Mouse (Mus musculus): ENCODE measurements around the gene Col12a1. TPM values are rescaled to one million over a fixed set of nuclear protein-coding genes. Genes with fewer than 3 reads are reported as not detected.

Gene Col12a1
- 1.1 and 1.2 TPM in 2 replicates for polyA plus RNA-seq (2015; fragmentation: Nextera tagmentation; extraction: Ambion mirVana)

DNA sequence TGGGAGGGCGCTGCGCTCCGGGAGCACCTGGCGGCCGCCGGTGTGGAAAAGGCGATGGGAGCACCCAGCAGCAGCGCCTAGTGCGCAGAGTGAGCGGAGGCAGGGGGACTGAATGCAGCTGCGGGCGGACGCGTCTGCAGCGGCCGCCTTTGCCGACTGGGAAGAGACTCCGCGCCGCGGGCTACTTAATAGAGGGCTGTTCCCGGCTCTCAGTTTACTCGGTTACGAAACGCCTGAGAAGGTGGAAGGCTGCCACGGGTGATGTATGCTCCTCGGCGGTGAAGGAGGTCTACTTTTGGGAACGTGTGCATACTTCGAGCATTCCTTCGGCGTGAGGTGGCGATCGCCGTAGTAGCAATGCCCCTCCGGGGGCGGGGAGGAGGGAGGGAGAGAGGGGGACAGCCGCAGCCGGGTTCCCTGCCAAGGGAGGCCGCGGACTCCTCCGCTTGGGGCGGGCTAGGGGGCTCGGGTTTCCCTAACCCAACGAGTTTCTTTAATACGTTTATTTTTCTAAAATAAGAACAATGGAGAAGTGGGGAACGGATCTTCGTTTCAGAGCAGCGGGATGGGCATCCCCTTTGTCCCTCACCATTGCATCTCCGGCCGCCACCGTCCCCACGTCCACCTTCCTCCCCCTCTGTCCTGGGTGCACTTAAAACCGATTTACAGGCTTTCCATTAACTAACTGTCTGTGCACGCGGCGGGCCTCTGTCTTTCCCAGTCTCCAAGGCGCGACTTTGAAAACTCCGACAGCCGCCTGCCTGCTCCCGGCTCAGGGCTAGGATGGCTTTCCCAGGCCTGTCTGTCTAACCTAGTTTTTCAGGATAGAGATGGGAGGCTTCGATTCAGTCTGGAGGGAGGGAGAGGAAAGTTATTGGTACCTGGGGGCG, at the start of gene Col12a1:
TSS of gene Col12a1 (minus strand) at position 351 of the 890 bp plus-strand sequence.
- Histone ChIP-seq H3K9ac (no peak within 1 kb of the TSS), H3K4me2 (peak within 1 kb of the TSS; percentile 57), H3K36me3 (no peaks in the 10 kb centered on the region), H3K9me3 (replicated peaks) (no peaks in the 10 kb centered on the region), H3K27me3 (peaks cover 57% of the 10 kb centered on the region), H3K4me1 (replicated peaks) (no peaks in the 10 kb centered on the region; the same call in 1 of the 2 replicates), H3K27ac (no peak within 1 kb of the TSS), H3K4me3 (replicated peaks) (peak within 1 kb of the TSS; percentile 40)
- ATAC-seq (ENCODE audit: low read depth) = no peak
- WGBS (ENCODE audit: insufficient replicate concordance) = 1% methylated on average over 64 of the region's 64 CpGs
- no peak for DNase-seq

DNA sequence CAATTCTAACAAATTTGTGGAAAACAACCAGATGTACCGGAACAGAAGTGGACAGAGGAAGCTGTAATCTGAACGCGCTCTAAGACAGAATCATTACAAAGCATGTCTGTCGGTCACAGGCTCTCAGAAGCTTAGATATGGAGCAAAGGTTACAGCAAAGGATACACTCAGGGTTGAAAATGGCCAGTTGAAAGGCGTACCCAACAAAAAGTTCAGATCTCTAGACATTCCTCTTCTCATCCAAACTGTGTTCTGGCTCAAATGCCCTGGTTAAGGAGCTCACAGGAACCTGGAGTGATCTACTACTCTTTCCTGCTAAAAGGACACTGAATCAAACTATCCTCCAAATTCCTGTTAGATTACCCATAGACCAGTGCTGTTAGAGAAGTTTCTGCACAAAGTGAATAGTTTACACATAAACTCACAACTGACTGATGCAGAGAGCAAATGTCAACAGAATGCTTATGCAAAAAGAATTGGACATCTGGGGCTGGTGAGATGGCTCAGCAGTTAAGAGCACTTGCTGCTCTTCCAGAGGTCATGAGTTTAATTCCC, 48.4 kb upstream of the Col12a1 start:
- Histone ChIP-seq H3K9ac (no peak overlapping the region), H3K4me2 (no peak overlapping the region), H3K36me3 (peaks cover 3% of the 10 kb centered on the region; the same call in 1 of the 2 replicates), H3K27ac (no peak overlapping the region), H3K9me3 (replicated peaks) (no peaks in the 10 kb centered on the region), H3K27me3 (no peaks in the 10 kb centered on the region), H3K4me3 (replicated peaks) (no peak overlapping the region), H3K4me1 (replicated peaks) (0 out of 2 replicates have a peak, but pooled peaks cover 3% of the 10 kb centered on the region)
- DNase-seq (no peak), ATAC-seq (ENCODE audit: low read depth) (no peak)
- 86% methylated on average over 5 of the region's 5 CpGs for WGBS (ENCODE audit: insufficient replicate concordance)

DNA sequence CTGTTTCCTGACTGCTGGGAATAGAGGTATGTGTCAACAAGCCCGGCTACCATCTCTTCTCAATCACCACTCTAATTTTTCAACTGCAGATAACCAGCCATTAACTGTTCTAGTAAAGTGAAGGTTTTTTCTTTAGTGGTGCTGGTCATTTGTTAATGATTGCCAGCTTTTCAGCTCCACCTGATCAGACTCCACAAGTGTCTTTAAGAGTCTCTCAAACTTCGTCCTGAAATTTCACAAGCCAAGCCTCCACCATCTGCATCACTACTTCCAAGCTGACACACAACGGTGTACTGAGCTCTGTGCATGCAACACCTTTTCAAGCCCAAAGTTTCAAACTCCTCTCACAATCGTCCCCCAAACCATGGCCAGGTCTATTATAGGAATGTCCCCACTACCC, 46.7 kb upstream of the Col12a1 start:
- peaks cover 2% of the 10 kb centered on the region; the same call in 1 of the 2 replicates for H3K36me3 ChIP-seq
- 68% methylated on average over 4 of the region's 4 CpGs for WGBS (ENCODE audit: insufficient replicate concordance)
- H3K4me3 ChIP-seq (replicated peaks) = no peak overlapping the region
- no peak overlapping the region for H3K9ac ChIP-seq
- no peak for DNase-seq
- H3K4me2 ChIP-seq = no peak overlapping the region
- H3K27ac ChIP-seq = no peak overlapping the region
- peaks cover 5% of the 10 kb centered on the region for H3K4me1 ChIP-seq (replicated peaks)
- no peaks in the 10 kb centered on the region for H3K9me3 ChIP-seq (replicated peaks)
- ATAC-seq (ENCODE audit: low read depth) = no peak
- no peaks in the 10 kb centered on the region for H3K27me3 ChIP-seq

DNA sequence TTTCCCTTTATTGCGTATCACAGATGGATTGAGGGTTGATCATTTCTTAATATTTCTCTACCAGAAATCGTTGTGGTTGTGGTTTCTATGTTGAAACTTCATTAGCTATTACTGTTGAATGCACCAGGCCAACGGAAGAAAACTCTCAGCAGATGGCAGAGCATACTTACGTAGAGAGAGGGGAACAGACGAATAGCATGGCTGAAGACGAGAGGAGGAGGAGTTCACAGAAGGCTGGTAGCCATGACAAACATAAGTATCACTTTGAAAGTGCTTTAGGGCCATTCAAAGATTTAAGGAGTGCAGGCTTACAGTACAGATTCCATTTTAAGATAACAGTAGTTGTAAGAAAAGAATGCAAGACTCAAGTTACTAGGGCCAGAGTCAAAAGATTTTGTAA, 43.9 kb upstream of the Col12a1 start:
- Histone ChIP-seq H3K9ac (no peak overlapping the region), H3K36me3 (peaks cover 5% of the 10 kb centered on the region), H3K4me2 (no peak overlapping the region), H3K9me3 (replicated peaks) (no peaks in the 10 kb centered on the region), H3K4me1 (replicated peaks) (peaks cover 24% of the 10 kb centered on the region), H3K27me3 (no peaks in the 10 kb centered on the region), H3K4me3 (replicated peaks) (no peak overlapping the region), H3K27ac (no peak overlapping the region)
- no peak for DNase-seq
- WGBS (ENCODE audit: insufficient replicate concordance) = 67% methylated on average over 6 of the region's 6 CpGs
- ATAC-seq (ENCODE audit: low read depth) = no peak

DNA sequence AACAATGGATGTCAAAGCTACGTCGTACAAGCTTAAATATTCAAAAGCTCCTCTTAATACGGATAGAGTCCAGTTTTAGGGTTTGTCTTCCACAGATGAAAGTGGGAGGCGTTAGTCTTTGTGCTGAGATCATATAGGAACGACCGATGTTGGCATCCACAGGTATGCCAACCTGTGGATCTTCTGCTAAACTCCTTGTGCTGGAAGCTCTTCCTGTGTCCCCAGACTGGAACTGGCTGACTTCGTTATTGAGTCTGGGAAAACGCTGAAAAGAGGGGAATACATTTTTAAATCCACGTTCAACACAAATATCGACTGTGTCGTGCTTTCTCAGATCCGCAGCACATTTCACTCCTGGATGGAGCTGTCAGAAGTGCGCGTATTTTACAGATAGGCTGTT, 41.4 kb upstream of the Col12a1 start:
- Histone ChIP-seq H3K4me3 (replicated peaks) (peak overlapping the region; percentile 89), H3K4me2 (peak overlapping the region; percentile 76), H3K4me1 (replicated peaks) (peaks cover 25% of the 10 kb centered on the region), H3K27ac (peak overlapping the region; percentile 72), H3K9me3 (replicated peaks) (no peaks in the 10 kb centered on the region), H3K36me3 (peaks cover 23% of the 10 kb centered on the region), H3K9ac (peak overlapping the region; percentile 89), H3K27me3 (no peaks in the 10 kb centered on the region)
- no peak for DNase-seq
- ATAC-seq (ENCODE audit: low read depth) = peak; percentile 14; the same call in 1 of the 2 replicates
- WGBS (ENCODE audit: insufficient replicate concordance) = 7% methylated on average over 14 of the region's 14 CpGs

DNA sequence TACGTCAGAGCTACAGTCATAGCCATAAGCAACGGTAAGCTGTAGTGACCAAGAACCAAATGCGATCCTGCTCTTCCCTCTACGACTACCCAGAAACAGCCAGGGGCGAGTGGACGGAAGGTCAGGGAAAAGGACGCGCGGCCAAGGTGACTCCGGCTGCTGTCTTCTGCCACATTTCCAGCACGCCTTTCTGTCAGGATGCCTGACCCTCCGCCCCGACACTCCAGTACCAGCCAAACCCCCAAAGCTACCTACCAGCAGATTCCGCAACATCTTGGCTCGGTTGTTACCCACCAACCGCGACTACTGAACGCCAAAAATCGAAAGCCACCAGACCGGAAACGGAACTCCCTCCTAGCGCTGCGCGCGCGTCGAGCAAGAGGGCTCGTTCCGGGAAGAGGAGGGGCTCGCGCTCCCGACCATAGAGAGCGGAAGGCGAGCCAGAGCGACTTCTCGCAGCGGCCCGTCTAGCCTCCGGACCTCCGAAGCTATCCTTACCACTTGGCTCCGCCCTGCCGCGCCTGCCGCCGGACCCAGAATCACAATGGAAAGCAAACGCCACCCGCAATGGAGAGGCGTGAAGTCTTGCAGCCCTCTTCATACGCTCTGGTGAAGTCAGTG, 40.9 kb upstream of the Col12a1 start, which contains the start of gene Cox7a2:
TSS of gene Cox7a2 (minus strand) at position 494 of the 621 bp plus-strand sequence.
- H3K4me2 ChIP-seq = peak within 1 kb of the TSS; percentile 76
- H3K27me3 ChIP-seq = no peaks in the 10 kb centered on the region
- peak within 1 kb of the TSS; percentile 81 for H3K27ac ChIP-seq
- peaks cover 25% of the 10 kb centered on the region for H3K36me3 ChIP-seq
- peak within 1 kb of the TSS; percentile 89 for H3K9ac ChIP-seq
- ATAC-seq (ENCODE audit: low read depth) = peak; percentile 100
- peak within 1 kb of the TSS; percentile 89 for H3K4me3 ChIP-seq (replicated peaks)
- H3K9me3 ChIP-seq (replicated peaks) = no peaks in the 10 kb centered on the region
- H3K4me1 ChIP-seq (replicated peaks) = peaks cover 23% of the 10 kb centered on the region
- WGBS (ENCODE audit: insufficient replicate concordance) = under 1% methylated on average over 49 of the region's 49 CpGs
- peak; percentile 88 for DNase-seq

DNA sequence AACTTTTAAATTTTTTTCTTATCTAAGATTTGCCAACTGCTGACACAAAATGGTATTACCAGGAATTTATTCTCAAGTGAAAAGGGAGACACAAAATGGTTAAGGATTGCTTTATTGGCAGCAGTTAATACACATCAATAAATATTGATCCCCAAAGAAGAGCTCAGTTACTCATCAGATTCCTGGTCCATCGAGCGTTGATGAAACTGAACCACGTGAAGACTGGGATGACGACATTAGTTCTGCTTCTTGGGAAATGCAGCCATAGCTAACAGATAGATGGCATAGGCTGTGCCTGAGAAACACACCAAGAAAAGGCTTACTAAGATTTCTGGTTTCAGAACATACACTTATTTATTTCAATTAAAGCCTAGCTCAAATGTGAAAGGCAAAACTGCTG, 36.7 kb upstream of the Col12a1 start:
- DNase-seq = no peak
- 86% methylated on average over 4 of the region's 4 CpGs for WGBS (ENCODE audit: insufficient replicate concordance)

DNA sequence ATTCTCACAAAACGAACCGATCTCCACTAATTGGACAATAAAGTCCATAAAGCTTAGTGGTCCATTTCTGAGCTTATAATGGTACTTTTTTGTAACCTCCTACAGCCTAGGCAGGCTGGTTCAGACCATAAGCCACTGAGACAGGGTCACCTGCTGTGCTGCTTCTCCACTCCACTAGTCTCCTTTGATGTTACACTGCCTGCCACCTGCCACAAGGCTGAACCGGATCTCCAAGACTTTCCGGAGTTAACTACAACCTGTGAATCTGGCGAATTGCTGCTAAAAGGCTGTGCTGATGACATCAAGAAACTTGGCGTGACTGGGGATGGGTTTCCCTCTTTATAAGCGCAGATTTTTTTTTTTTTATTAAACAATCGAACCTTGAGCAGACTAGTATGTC, 33.2 kb upstream of the Col12a1 start:
- H3K9me3 ChIP-seq (replicated peaks) = no peaks in the 10 kb centered on the region
- WGBS (ENCODE audit: insufficient replicate concordance) = 83% methylated on average over 8 of the region's 8 CpGs
- H3K27ac ChIP-seq = no peak overlapping the region
- no peaks in the 10 kb centered on the region for H3K27me3 ChIP-seq
- H3K4me2 ChIP-seq = no peak overlapping the region
- no peak for ATAC-seq (ENCODE audit: low read depth)
- no peaks in the 10 kb centered on the region for H3K4me1 ChIP-seq (replicated peaks)
- DNase-seq = no peak
- H3K36me3 ChIP-seq = peaks cover 43% of the 10 kb centered on the region
- H3K9ac ChIP-seq = no peak overlapping the region
- H3K4me3 ChIP-seq (replicated peaks) = no peak overlapping the region

More for the DNA sequence above, 36.7 kb upstream of the Col12a1 start:
- Histone ChIP-seq H3K27me3 (no peaks in the 10 kb centered on the region), H3K4me1 (replicated peaks) (peaks cover 20% of the 10 kb centered on the region), H3K9ac (no peak overlapping the region), H3K36me3 (peaks cover 53% of the 10 kb centered on the region), H3K4me2 (no peak overlapping the region), H3K4me3 (replicated peaks) (no peak overlapping the region), H3K9me3 (replicated peaks) (no peaks in the 10 kb centered on the region), H3K27ac (no peak overlapping the region)
- no peak for ATAC-seq (ENCODE audit: low read depth)

DNA sequence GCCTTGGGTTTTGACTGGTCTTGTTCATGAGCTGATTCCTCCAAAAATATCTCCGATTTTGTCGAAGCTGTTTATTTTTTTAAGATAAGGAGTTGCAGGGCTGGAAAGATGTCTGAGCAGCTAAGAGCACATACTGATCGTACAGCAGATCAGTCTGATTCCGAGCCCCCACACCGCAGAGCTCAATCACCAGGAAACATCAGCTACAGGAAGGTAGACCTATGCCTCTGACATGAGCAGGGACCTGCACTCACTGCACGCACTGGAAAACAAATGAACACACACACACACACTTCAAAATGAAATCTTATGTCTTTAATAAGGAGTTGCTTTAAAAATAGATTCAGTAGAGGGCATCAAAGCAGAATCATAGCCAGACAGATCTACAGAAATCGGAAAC, 32.1 kb upstream of the Col12a1 start:
- Histone ChIP-seq H3K9ac (no peak overlapping the region), H3K36me3 (peaks cover 36% of the 10 kb centered on the region), H3K4me2 (no peak overlapping the region), H3K4me1 (replicated peaks) (no peaks in the 10 kb centered on the region), H3K27ac (no peak overlapping the region), H3K4me3 (replicated peaks) (no peak overlapping the region), H3K27me3 (no peaks in the 10 kb centered on the region), H3K9me3 (replicated peaks) (no peaks in the 10 kb centered on the region)
- 58% methylated on average over 7 of the region's 7 CpGs for WGBS (ENCODE audit: insufficient replicate concordance)
- ATAC-seq (ENCODE audit: low read depth) (no peak), DNase-seq (no peak)

DNA sequence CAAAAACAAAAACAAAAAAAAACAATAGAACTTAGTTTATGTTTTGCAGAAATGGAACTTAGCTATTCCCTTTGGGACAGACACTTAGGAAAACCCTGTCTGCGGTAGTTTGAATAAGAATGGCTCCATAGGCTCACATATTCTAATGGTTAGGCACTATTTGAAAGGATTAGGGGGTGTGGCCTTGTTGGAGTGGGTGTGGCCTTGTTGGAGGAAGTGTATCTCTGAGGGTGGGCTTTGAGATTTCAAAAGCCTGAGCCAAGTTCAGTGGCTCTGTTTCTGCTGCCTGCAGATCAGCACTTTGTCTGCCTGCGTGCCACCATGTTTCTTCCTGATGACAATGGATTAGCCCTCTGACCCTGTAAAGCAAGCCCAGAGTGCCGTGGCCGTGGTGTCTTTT, 26.4 kb upstream of the Col12a1 start:
- H3K9me3 ChIP-seq (replicated peaks) = no peaks in the 10 kb centered on the region
- H3K27me3 ChIP-seq = no peaks in the 10 kb centered on the region
- no peak overlapping the region for H3K4me2 ChIP-seq
- no peaks in the 10 kb centered on the region for H3K4me1 ChIP-seq (replicated peaks)
- H3K36me3 ChIP-seq = no peaks in the 10 kb centered on the region
- WGBS (ENCODE audit: insufficient replicate concordance) = 48% methylated on average over 4 of the region's 4 CpGs
- DNase-seq (no peak), ATAC-seq (ENCODE audit: low read depth) (no peak)
- H3K4me3 ChIP-seq (replicated peaks) = no peak overlapping the region
- no peak overlapping the region for H3K9ac ChIP-seq
- H3K27ac ChIP-seq = no peak overlapping the region

DNA sequence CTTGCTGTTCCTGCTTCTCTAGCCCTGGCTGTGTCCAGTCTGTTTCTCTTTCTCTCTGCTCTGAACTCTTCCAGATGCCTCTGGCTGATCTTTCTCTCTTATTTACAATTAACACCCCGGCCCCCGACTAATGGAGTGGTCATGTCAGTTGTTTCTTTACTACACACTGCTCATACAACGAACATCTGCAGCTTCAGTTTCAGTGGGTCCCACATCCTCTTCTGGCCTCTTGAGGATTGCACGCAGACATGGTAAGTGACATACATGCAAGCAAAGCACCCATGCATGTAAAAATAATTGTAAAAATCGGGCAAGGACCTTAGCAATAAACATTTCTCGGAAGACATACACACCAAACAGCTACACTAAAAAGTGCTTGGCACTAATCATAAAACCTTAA, 17.0 kb upstream of the Col12a1 start:
- no peak overlapping the region for H3K27ac ChIP-seq
- no peaks in the 10 kb centered on the region for H3K4me1 ChIP-seq (replicated peaks)
- H3K9ac ChIP-seq = no peak overlapping the region
- no peak overlapping the region for H3K4me2 ChIP-seq
- DNase-seq (no peak), ATAC-seq (ENCODE audit: low read depth) (no peak)
- H3K9me3 ChIP-seq (replicated peaks) = no peaks in the 10 kb centered on the region
- no peaks in the 10 kb centered on the region for H3K36me3 ChIP-seq
- H3K4me3 ChIP-seq (replicated peaks) = no peak overlapping the region
- H3K27me3 ChIP-seq = no peaks in the 10 kb centered on the region
- WGBS (ENCODE audit: insufficient replicate concordance) = 64% methylated on average over 6 of the region's 6 CpGs

Data from liver, embryonic 13.5 days (tissue).